Mouse (Mus musculus) midbrain, postnatal 0 days (tissue): ENCODE data around the gene Nrxn3. TPM values are rescaled to one million over a fixed set of nuclear protein-coding genes. Genes with fewer than 3 reads are reported as not detected.
A peak's percentile ranks its signal among the peaks of the same experiment; 100 is the strongest.

Experiments used
- ATAC-seq: fragments of 200-750 bp; cut with Nextera tagmentation; 2 replicates; pipeline ENCODE4 v1.8.0; 2017; ENCODE audit warnings: moderate number of reproducible peaks, mild to moderate bottlenecking, moderate TSS enrichment, moderate library complexity; ENCODE audit not compliant: low FRiP score
- DNase-seq: peaks from one replicate; pipeline ENCODE4 v3.0.0-alpha.2; 2015; ENCODE audit warnings: low spot score
- H3K27ac ChIP-seq: fragments of 300-500 bp; sonication (generic); 2 replicates; pipeline ENCODE4 v1.5.1; 2014; ENCODE audit warnings: low read depth, mild to moderate bottlenecking, low read length, mixed read lengths
- H3K27me3 ChIP-seq: fragments of 300-500 bp; sonication (generic); 2 replicates; pipeline ENCODE4 v1.6.1; 2014; ENCODE audit warnings: low read length, control low read depth, mixed read lengths; ENCODE audit not compliant: insufficient read depth
- H3K36me3 ChIP-seq: fragments of 300-500 bp; sonication (generic); 2 replicates; pipeline ENCODE4 v1.6.1; 2014; ENCODE audit warnings: low read length, control low read depth, mixed read lengths; ENCODE audit not compliant: insufficient read depth
- H3K4me1 ChIP-seq: fragments of 300-500 bp; sonication (generic); 2 replicates; pipeline ENCODE4 v1.6.1; 2014; ENCODE audit warnings: mild to moderate bottlenecking, control low read depth, antibody characterized with exemption, low read length, mixed read lengths; ENCODE audit not compliant: insufficient read depth
- H3K4me2 ChIP-seq: fragments of 300-500 bp; sonication (generic); 2 replicates; pipeline ENCODE4 v1.6.1; 2014; ENCODE audit warnings: low read depth, mild to moderate bottlenecking, low read length, mixed read lengths; ENCODE audit not compliant: poor library complexity, severe bottlenecking
- H3K4me3 ChIP-seq: fragments of 300-500 bp; sonication (generic); 2 replicates; pipeline ENCODE4 v1.5.1; 2014; ENCODE audit warnings: low read depth, mild to moderate bottlenecking, low read length, moderate library complexity
- H3K9ac ChIP-seq: fragments of 300-500 bp; sonication (generic); replicated peaks from 2 replicates; pipeline ENCODE4 v1.6.1; 2014; ENCODE audit warnings: mild to moderate bottlenecking, low read length, moderate library complexity, mixed read lengths; ENCODE audit not compliant: poor library complexity, severe bottlenecking
- H3K9me3 ChIP-seq: fragments of 300-500 bp; sonication (generic); 2 replicates; pipeline ENCODE4 v1.6.1; 2016; ENCODE audit warnings: low read length, control low read depth
- CTCF ChIP-seq: IDR thresholded peaks from 2 replicates; pipeline ENCODE4 v1.5.1; 2016; ENCODE audit warnings: antibody characterized with exemption, mild to moderate bottlenecking
- WGBS: fragments of 180-500 bp; shearing (Covaris S2); extraction: QIAGEN DNeasy Blood & Tissue Kit; methylation state at CpG from one replicate; pipeline ENCODE4 v1.1.7; 2014; 5-methylcytosine and 5-hydroxymethylcytosine counted together
- polyA plus RNA-seq: library from polyadenylated mRNA; unstranded; fragments of >200 nt; fragmentation: Nextera tagmentation; extraction: Ambion mirVana; gene quantifications from 2 replicates; pipeline ENCODE4 v1.2.1, GENCODE M21; 2015
- total RNA-seq: library from RNA; depleted of rRNA; stranded (reverse); fragments of >200 nt; gene quantifications from 2 replicates; pipeline ENCODE4 v1.2.3, GENCODE M21; 2014

Nrxn3 gene
- total and polyA plus RNA-seq, 2 experiments from 2014 or later: 80.8 to 88.2 TPM

DNA sequence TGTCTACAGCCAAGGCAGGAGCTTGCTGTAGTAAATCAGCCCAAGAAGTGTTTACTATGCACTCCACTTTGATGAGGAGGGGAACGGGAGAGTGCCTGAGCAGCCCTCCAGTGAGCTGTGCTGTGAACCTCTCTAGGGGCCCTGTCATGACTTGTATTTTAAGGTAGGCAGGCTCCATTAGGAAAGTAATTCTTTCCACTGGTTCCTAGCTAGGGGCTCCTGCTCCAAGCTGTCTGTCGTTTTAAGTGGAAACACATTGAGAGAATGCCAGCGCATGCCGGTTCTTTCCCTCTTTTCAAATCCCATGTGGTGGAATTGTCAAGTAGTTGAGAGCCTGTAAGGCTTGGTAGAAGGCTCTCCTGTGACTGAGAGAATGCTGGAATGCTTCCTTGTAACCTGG lies 1091.9 kb downstream of the Nrxn3 start:
- no peak overlapping the region for H3K27ac ChIP-seq
- no peak for TF ChIP-seq CTCF

DNA sequence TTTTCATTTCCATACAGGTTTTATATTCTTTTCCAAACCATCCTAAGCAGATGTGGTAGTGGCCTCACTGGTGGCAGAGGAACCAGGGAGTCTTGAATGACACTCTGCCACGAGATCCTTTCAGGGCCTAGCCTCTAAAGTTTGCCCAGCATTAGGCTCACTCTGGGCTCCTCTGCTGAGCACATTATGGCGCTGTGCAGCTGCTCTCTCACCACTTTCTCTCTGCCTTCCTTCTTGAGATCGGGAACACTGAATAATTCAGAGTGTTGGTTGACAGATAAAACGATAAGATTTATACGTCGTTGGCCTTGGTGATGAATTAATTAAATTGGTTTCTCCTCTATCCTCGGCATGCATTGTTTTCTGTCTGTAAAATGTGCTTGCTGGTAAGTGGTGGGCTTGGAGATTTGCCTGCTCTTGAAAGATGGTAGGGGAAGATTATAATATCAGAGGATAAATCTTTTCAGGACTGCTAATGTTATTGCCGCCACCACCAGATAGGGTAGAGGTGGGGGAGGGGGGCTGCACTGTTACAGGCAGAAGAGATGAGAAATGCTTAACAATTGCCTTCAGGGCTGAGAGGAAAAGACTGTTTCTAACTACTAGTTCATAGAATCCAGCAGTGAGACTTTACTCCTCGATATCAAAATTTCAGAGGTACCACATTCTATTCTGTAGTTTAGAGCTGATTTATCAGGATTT lies 1094.5 kb downstream of the Nrxn3 start:
- 27% methylated on average over 9 of the region's 9 CpGs for WGBS
- Histone ChIP-seq H3K36me3 (no peaks in the 10 kb centered on the region), H3K27me3 (no peaks in the 10 kb centered on the region), H3K4me2 (peak overlapping the region; percentile 79), H3K27ac (no peak overlapping the region), H3K4me3 (peak overlapping the region; percentile 23), H3K4me1 (no peaks in the 10 kb centered on the region; the same call in 1 of the 2 replicates), H3K9ac (0 out of 2 replicates have a peak overlapping the region, but pooled peaks have one; percentile 4), H3K9me3 (no peaks in the 10 kb centered on the region)
- ATAC-seq (no peak), DNase-seq (no peak)
- no peak for TF ChIP-seq CTCF

More for the DNA sequence above, 1091.9 kb downstream of the Nrxn3 start:
- Histone ChIP-seq H3K4me3 (peak overlapping the region; percentile 55), H3K36me3 (no peaks in the 10 kb centered on the region), H3K4me2 (peak overlapping the region; percentile 79), H3K27me3 (no peaks in the 10 kb centered on the region), H3K4me1 (no peaks in the 10 kb centered on the region; the same call in 1 of the 2 replicates), H3K9ac (no peak overlapping the region), H3K9me3 (no peaks in the 10 kb centered on the region)
- 31% methylated on average over 4 of the region's 4 CpGs for WGBS
- DNase-seq (no peak), ATAC-seq (no peak)

DNA sequence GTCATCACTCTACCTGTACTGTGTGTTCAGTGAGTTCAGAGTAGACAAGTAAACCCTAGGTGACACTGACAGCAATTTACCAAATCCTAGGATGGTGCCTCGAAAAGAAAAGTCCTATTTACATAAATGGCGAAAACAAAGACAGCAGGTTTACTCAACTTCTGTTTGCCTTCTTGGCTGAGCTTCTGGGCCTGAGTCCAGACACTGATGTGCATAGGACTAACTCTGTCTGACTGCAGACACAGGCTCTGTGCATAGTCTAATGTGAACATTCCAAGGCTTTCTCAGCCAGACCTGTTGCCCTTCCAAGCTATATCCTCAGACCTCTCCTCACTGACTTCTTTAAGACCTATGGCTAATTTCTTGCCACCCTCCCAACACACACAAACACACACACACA lies 1095.5 kb downstream of the Nrxn3 start:
- no peaks in the 10 kb centered on the region for H3K27me3 ChIP-seq
- peak; percentile 48 for DNase-seq
- H3K9me3 ChIP-seq: no peaks in the 10 kb centered on the region
- TF ChIP-seq CTCF: no peak
- no peak overlapping the region for H3K4me3 ChIP-seq
- ATAC-seq: no peak
- no peaks in the 10 kb centered on the region; the same call in 1 of the 2 replicates for H3K4me1 ChIP-seq
- H3K9ac ChIP-seq: no peak overlapping the region
- WGBS: 79% methylated on average over 2 of the region's 2 CpGs
- H3K36me3 ChIP-seq: no peaks in the 10 kb centered on the region
- no peak overlapping the region for H3K27ac ChIP-seq
- H3K4me2 ChIP-seq: peak overlapping the region; percentile 7; the same call in 1 of the 2 replicates

DNA sequence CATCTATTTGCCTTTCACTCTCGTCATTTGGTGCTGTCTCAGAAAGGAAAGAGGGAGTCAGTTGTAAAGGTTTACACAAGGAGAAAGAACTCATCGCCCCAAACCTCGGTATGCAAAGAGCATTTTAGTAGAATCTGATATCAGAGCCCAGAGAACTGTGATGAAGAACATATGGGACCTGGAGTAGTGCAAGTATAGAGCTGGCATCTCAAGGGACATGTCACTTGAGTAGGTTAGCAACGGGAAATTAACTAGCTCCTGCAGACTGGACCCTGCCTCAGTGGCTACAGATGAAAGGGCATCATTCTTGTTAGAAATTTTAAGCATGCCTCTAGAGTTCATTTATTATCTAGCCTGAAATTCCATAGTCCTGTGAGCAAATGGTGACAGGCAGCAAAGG lies 1099.5 kb downstream of the Nrxn3 start:
- Histone ChIP-seq H3K4me1 (no peaks in the 10 kb centered on the region; the same call in 1 of the 2 replicates), H3K36me3 (no peaks in the 10 kb centered on the region), H3K4me2 (no peak overlapping the region), H3K4me3 (no peak overlapping the region), H3K27ac (no peak overlapping the region), H3K27me3 (no peaks in the 10 kb centered on the region), H3K9me3 (no peaks in the 10 kb centered on the region), H3K9ac (no peak overlapping the region)
- 27% methylated on average over 4 of the region's 4 CpGs for WGBS
- TF ChIP-seq CTCF: no peak
- DNase-seq: no peak
- ATAC-seq: no peak

DNA sequence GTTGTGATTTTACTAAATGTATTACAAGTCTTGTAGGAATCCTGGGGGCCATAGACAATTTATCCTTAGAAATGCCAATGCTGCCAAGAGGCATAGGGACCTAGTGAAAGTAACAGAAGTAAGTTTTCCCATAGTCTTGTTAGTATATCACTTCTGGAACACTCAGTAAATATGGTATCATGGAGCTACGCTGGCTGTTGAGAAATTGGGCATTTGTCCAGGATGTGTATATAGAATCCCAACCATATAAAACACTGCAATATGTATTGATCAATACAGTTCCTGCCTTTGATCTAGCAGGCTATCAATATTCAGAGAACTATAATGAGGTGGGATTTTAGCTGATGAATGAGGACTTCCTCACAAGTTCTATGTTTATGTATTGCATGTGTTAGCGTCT lies 1107.3 kb downstream of the Nrxn3 start:
- no peak overlapping the region for H3K4me3 ChIP-seq
- no peaks in the 10 kb centered on the region for H3K9me3 ChIP-seq
- H3K27me3 ChIP-seq: no peaks in the 10 kb centered on the region
- no peaks in the 10 kb centered on the region for H3K4me1 ChIP-seq
- no peak overlapping the region for H3K4me2 ChIP-seq
- TF ChIP-seq CTCF: no peak
- no peak overlapping the region for H3K9ac ChIP-seq
- ATAC-seq: no peak
- WGBS: 95% methylated on average over 2 of the region's 2 CpGs
- no peak for DNase-seq
- no peak overlapping the region for H3K27ac ChIP-seq
- H3K36me3 ChIP-seq: no peaks in the 10 kb centered on the region

DNA sequence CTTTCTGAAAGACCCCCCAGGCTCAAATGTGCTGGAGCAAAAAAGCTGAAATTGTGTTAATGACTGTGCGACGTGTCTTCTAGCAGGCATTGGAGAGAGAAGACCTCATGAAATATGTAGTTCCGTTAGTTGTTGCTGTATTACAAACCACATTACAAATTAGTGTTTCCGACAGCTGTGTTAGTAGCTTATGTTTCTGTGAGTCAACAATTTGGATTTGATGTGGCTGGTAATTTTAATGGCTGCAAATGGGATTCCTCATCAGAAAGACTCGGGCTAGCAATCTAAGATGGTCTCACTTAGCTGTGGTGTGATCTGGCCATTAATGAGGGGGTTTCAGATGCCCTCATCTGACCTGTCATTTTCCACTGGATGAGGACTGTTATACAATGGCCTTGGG lies 1107.7 kb downstream of the Nrxn3 start:
- 82% methylated on average over 5 of the region's 5 CpGs for WGBS
- no peak for TF ChIP-seq CTCF
- no peaks in the 10 kb centered on the region for H3K9me3 ChIP-seq
- no peak overlapping the region for H3K9ac ChIP-seq
- H3K4me2 ChIP-seq: no peak overlapping the region
- DNase-seq (no peak), ATAC-seq (no peak)
- no peak overlapping the region for H3K4me3 ChIP-seq
- H3K36me3 ChIP-seq: no peaks in the 10 kb centered on the region
- H3K4me1 ChIP-seq: no peaks in the 10 kb centered on the region
- H3K27me3 ChIP-seq: no peaks in the 10 kb centered on the region
- H3K27ac ChIP-seq: no peak overlapping the region
